Mouse (Mus musculus) liver (tissue): ENCODE measurements around the gene Kcnv2.

Experiments
- DNase-seq: peaks from one replicate; pipeline ENCODE4 v3.0.0-alpha.2; 2020; ENCODE audit warnings: mixed read lengths

Gene Kcnv2

DNA sequence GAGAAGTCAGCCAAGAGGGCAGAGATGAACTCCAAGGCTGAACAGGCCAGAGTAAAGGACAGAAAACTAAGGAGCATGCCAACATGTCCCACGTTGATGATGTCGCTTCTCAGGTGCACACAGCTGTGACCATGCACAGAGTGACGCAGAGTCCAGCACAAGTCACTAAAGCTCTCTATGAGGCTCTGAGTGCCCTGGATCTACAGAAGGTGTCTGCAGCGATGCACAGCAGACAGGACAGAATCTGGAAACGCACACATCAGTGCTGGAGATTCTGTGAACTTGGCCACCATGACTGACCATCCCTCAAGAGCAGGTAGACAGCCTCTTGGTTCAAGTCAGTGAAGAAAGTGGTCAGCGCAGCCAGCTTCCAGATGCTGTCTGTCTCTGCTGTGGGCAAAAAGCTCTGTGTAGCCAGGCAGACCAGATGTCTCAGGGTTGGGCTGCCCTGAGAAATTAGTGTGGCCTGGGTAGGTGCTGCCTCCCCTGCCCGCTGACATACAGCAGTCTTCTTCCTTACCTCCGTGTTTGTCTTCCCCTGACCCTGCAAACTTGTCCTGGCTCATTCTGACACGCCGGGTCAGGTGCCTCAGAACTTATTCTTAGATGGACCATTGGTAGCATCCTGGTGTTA lies 43.8 kb downstream of the Kcnv2 start:
- DNase-seq, result no peak

DNA sequence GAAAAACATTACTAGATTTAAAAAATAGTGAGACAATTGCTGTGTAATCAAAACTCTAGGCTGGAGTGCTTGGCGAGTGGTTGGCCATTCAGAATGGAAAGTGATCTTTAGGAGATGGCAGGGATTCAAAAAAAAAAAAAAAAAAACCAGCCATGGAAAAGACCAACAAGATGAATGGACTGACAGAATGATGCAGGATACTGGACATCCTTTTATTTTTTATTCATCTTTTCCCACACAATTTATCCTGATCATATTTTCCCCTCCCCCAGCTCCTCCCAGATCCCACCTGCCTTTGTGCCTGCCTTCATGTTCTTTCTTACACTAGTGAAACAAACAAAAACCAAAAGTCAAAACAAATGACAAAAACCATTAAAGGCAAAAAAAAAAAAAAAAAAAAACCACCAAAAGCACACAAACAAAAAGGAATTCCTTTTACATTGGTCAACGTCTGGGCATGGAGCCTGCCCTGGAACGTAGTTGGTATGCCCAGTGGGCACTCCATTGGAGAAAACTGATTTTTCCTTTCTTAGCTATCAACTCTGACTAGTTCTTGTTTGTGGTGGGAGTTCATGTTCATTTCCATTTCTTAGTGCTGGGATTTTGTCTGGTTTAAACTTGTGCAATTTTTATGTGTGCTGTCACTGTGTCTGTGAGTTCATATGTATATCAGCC lies 47.2 kb downstream of the Kcnv2 start:
- DNase-seq, result no peak

- DNase-seq, result no peak
Observed at GRCm38 (mm10) chr19:27370174-27370573, 47.8 kb downstream of the Kcnv2 start.

DNA sequence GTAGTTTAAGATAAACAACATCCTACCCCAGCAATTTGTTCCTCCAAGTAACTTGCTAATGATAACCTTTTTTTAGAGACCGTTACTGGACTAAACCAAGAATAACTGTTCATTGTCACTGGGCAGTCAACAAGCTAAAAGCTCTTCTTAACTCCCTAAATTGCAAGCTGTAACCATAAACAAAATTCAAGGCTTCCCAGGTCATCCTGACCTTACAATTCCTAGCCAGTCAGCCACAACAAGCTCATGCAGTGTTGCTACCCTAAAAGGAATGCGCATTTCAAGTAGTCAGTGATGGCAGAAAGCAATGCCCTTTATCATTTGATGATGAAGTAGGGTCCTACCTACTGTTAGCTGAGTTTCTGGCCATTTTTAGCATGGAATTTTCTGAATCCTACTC lies 48.4 kb downstream of the Kcnv2 start:
- DNase-seq, result no peak

DNA sequence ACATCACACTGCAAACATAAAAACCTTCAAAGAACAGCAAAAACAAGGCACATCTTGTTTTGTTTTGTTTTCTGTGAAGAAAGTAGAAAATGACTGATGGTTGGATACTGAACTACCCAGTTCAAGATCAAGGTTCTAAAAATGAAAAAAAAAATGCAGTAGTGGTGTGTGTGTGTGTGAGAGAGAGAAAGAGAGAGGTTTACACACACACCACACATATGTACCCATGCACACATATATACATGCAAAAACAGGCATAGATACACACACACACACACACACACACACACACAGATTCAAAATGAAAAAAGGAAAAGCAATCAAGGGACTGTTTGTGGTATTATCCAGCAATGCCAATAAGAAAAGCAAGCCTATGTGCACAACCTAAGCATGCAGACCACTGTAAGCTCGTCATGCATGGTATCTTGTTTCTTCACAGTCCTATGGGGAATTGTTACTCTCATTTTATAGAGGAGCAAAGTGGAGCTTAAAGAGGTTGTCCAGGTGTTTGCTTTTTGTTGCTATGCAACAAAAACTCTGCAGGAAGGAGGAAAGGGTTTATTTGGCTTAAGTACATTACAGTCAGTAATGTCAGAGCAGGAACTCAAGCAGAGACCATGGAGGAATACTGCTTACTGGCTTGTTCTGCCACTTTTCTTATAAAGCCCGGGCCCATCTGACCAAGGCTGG lies 57.5 kb downstream of the Kcnv2 start:
- DNase-seq, result no peak

- DNase-seq, result no peak
Observed at GRCm38 (mm10) chr19:27382131-27382530, 59.7 kb downstream of the Kcnv2 start.

- no peak for DNase-seq
Observed at GRCm38 (mm10) chr19:27383266-27383665, 60.9 kb downstream of the Kcnv2 start.

DNA sequence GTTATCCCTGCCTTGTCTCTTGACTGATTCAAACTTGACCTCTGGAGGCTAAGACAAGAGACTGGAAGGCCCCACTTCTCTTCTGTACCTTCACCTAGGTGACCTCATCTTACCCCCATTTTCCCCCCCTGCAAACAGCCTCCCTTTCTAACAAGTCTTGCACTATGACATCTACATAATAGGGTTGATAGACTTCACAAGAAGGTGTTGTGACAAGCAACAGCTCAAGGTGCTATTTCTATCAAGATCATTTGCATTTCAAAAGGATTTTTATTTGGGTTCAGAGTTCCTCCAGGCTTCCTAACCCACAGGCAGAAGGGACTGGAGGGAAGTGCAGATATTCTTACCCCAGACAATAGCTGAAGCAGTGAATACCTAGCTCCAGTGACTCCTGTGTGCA lies 62.9 kb downstream of the Kcnv2 start:
- DNase-seq, result no peak
